Mouse (Mus musculus) ES-E14 (cell line): ENCODE measurements at regions not wholly inside any gene's neighbourhood (a gene's known extent, or its start where the extent isn't known, plus 50 kb on each side); places are given as distances from the start of the nearest gene placed in this dataset.

ENCODE experiments used
- DNase-seq: peaks from one replicate; pipeline ENCODE4 v3.0.0-alpha.2; 2013; ENCODE audit warnings: low read depth, low spot score
- H3K27ac ChIP-seq: 2 replicates; pipeline ENCODE4 v1.5.1; 2012; ENCODE audit warnings: low read depth, mild to moderate bottlenecking, low read length, moderate library complexity, mixed read lengths; ENCODE audit not compliant: poor library complexity, insufficient read depth, severe bottlenecking
- H3K36me3 ChIP-seq: 2 replicates; pipeline ENCODE4 v1.6.1; 2012; ENCODE audit warnings: mild to moderate bottlenecking, low read length, moderate library complexity, mixed read lengths; ENCODE audit not compliant: control insufficient read depth, poor library complexity, insufficient read depth, severe bottlenecking
- H3K4me1 ChIP-seq, 2 experiments: fragments of 150-350 bp in 1 of 2; sonication (generic) in 1 of 2; 2 replicates each; pipeline ENCODE4 v1.6.1; 2012; ENCODE audit warnings: low read length in 2 of 2, mild to moderate bottlenecking in 1 of 2, mixed read lengths in 1 of 2; ENCODE audit not compliant: control insufficient read depth in 2 of 2, insufficient read depth in 2 of 2, poor library complexity in 1 of 2
- H3K4me3 ChIP-seq, 2 experiments: fragments of 150-350 bp in 1 of 2; sonication (generic) in 1 of 2; 2 replicates each; pipeline ENCODE4 v1.5.1; 2012; ENCODE audit warnings: low read length in 2 of 2, low read depth in 1 of 2, mild to moderate bottlenecking in 1 of 2, mixed read lengths in 1 of 2; ENCODE audit not compliant: insufficient read depth in 1 of 2, poor library complexity in 1 of 2, severe bottlenecking in 1 of 2
- H3K9ac ChIP-seq: 2 replicates; pipeline ENCODE4 v1.6.1; 2012; ENCODE audit warnings: low read depth, mild to moderate bottlenecking, low read length, mixed read lengths; ENCODE audit not compliant: poor library complexity, insufficient read depth, severe bottlenecking
- H3K9me3 ChIP-seq: fragments of 150-350 bp; sonication (generic); 2 replicates; pipeline ENCODE4 v1.6.1; 2012; ENCODE audit warnings: low read depth, mild to moderate bottlenecking, low read length; ENCODE audit not compliant: control insufficient read depth, insufficient read depth
- CHD2 ChIP-seq: IDR thresholded peaks from 2 replicates; pipeline ENCODE4 v1.6.1; 2014; ENCODE audit warnings: mild to moderate bottlenecking, low read depth, low read length, inconsistent platforms
- HCFC1 ChIP-seq: IDR thresholded peaks from 2 replicates; pipeline ENCODE4 v1.6.1; 2012; ENCODE audit warnings: low read length, inconsistent platforms, borderline replicate concordance; ENCODE audit not compliant: insufficient read depth
- MAFK ChIP-seq: IDR thresholded peaks from 2 replicates; pipeline ENCODE4 v1.6.1; 2014; ENCODE audit warnings: mild to moderate bottlenecking, low read depth, low read length, inconsistent platforms; ENCODE audit not compliant: insufficient read depth
- ZC3H11A ChIP-seq: IDR thresholded peaks from 2 replicates; pipeline ENCODE4 v1.6.1; 2012; ENCODE audit warnings: low read depth, mild to moderate bottlenecking, inconsistent platforms, low read length, borderline replicate concordance
- ZNF384 ChIP-seq: IDR thresholded peaks from 2 replicates; pipeline ENCODE4 v1.6.1; 2012; ENCODE audit warnings: low read depth, low read length, inconsistent platforms
- in situ Hi-C, 2 experiments: fragments of 600-800 bp; cut with MboI; formaldehyde crosslinking; loops; one replicate each; pipeline ENCODE4 v1.15.1; 2025; ENCODE audit warnings: low sequenced_read_pairs in 2 of 2, inconsistent platforms in 1 of 2; ENCODE audit not compliant: unreplicated experiment in 2 of 2

DNA sequence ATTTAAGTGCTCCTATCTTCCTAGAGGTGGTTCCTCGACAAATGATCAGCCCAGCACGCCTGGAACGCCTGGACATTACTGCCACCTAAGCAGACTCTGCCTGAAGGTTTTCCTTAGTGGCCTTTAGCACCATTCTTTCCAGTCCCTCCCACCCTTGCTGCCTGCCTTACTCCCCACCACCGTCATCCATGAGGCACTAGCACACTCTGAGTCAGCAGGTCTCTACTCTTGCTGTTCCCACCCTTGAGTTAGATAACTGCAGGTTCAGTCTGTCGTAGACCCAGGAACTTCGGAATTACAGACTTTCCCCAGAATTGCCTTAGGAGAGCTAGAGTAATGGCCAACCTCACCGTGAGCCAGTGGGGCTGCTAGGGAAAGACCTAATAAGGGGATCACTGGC is 67.4 kb upstream of the Sertad2 start:
- Histone ChIP-seq H3K27ac (peak overlapping the region; percentile 18; the same call in 1 of the 2 replicates), H3K9me3 (no peaks in the 10 kb centered on the region), H3K9ac (peak overlapping the region; percentile 26; the same call in 1 of the 2 replicates), H3K4me3 (no peak overlapping the region), H3K36me3 (no peaks in the 10 kb centered on the region), H3K4me1 (peaks cover 4 to 19% of the 10 kb centered on the region in 2 experiments)
- TF ChIP-seq MAFK (peak; percentile 63), HCFC1 (no peak)
- in situ Hi-C loops, result no loop called here
- DNase-seq, result no peak

DNA sequence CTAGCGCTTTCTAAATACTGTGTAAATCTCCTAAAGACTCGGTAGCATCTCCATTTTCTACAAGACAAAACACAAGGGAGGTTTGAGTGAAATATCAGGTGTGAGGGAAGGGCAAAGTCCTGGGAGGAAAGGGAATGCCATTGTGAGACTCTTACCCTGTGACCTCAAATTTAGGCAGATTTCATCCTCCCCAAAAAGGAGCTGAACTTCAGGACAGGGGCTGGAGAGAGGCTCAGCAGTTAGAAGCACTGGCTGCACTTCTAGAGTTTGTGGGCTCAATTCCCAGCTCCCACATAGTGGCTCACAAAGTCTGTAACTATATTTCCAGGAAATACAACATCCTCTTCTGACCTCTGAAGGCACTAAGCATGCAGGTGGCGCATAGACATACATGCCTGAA is 66.6 kb upstream of the Sertad2 start:
- H3K4me1 ChIP-seq, result peaks cover 4 to 19% of the 10 kb centered on the region in 2 experiments
- H3K9me3 ChIP-seq, result no peaks in the 10 kb centered on the region
- no peak for DNase-seq
- in situ Hi-C loops, result no loop called here
- TF ChIP-seq MAFK, result no peak
- H3K9ac ChIP-seq, result no peak overlapping the region
- H3K27ac ChIP-seq, result peak overlapping the region; percentile 37; the same call in 1 of the 2 replicates
- no peaks in the 10 kb centered on the region for H3K36me3 ChIP-seq
- no peak overlapping the region for H3K4me3 ChIP-seq

DNA sequence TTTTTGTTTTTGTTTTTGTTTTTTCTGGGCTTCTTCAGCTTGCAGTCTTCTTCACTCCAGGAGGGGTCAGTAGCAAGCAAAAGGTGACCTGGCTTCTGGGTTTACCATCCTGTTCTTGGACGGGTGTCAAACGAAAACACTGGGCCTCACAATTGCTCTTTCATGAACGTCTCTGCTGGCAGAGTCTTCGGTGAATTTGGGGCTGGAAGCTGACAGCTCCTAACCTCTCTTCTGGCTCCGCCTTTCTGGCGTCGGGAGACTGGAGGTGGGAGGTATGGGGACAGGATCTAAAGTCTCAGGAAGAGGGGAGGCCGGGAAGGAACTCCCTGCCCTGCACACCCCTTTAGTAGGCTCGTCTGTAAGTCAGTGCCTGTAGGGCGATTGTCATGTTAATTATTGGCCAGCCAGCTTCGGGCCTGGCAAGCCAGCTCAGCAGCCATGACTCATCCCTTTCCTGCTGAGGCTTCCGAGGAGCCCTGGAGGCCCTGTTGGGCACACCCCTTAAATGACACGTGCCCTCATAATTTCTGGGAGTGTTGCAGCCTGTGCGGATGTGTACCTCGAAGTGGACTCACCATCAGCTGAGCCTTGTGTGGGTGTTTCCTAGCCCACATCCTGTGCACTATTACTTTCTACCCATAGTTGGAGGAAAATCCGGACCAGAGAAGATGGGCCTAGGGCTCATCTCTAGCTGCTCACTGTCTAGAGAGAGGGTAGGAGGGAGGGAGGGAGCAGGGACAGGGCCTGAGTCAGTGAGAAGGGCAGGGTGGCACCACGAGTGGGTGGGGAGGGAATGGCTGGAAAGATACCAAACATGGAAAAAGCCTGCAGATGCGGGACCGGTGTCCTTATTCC is 65.6 kb upstream of the Sertad2 start:
- TF ChIP-seq CHD2, result no peak
- TF ChIP-seq ZC3H11A, result no peak
- peak; percentile 94 for TF ChIP-seq MAFK
- Histone ChIP-seq H3K9me3 (no peaks in the 10 kb centered on the region), H3K4me1 (peaks cover 4 to 19% of the 10 kb centered on the region in 2 experiments), H3K9ac (peak overlapping the region; percentile 74), H3K27ac (peak overlapping the region; percentile 93), H3K36me3 (no peaks in the 10 kb centered on the region), H3K4me3 (peak overlapping the region; percentile 34 to 51)
- DNase-seq, result peak; percentile 71
- in situ Hi-C loops, result no loop called here

DNA sequence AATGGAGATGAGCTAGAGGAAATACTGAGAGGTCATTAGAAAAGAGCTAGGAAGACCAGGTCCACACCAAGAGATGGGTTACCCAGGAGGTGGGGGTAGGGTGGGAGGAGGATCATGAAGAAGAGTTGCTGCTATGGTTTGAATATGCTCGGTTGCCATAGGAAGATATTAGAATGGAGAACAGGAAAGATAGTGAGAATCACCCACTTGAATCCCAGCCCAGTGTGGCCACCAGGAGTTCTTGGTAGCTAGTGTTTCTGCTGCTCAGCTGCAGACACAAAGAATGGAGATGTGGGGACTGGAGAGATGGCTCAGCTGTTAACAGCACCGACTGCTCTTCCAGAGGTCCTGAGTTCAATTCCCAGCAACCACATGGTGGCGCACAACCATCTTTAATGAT is 62.4 kb upstream of the Sertad2 start:
- Histone ChIP-seq H3K4me1 (peaks cover 4 to 17% of the 10 kb centered on the region in 2 experiments), H3K27ac (no peak overlapping the region), H3K4me3 (no peak overlapping the region), H3K36me3 (no peaks in the 10 kb centered on the region), H3K9me3 (no peaks in the 10 kb centered on the region), H3K9ac (no peak overlapping the region)
- in situ Hi-C loops, result no loop called here
- TF ChIP-seq ZC3H11A, result no peak
- TF ChIP-seq HCFC1, result no peak
- TF ChIP-seq MAFK, result no peak
- no peak for TF ChIP-seq ZNF384
- no peak for TF ChIP-seq CHD2
- no peak for DNase-seq

DNA sequence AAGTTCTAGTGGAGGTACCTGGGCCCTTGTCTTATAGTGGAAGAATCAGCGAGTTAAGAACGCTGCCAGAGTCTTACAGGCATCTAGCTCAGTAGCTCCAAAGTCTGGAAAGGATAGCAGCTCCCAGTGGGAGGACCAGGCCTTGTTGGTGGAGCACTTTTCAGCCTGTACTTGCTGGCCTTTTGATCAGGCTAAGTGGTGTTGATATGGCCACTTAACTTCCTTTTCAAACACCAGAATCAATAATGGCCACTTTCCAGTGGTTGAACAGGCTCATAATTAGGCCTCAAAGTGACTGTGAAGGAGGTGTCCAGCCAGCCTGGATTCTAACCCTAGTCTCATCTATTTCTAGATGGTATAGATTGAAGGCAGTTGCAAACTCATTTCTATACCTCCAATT is 57.7 kb upstream of the Sertad2 start:
- H3K36me3 ChIP-seq, result no peaks in the 10 kb centered on the region
- TF ChIP-seq ZC3H11A, result no peak
- TF ChIP-seq CHD2, result no peak
- TF ChIP-seq HCFC1, result no peak
- no peak for TF ChIP-seq MAFK
- no peak for TF ChIP-seq ZNF384
- no peaks in the 10 kb centered on the region for H3K9me3 ChIP-seq
- no peak overlapping the region for H3K27ac ChIP-seq
- in situ Hi-C loops, result no loop called here
- H3K4me3 ChIP-seq, result no peak overlapping the region
- no peaks in the 10 kb centered on the region for H3K4me1 ChIP-seq
- no peak for DNase-seq
- H3K9ac ChIP-seq, result no peak overlapping the region
